Mouse (Mus musculus) neural tube, embryonic 11.5 days (tissue): ENCODE results near the gene Nckap5. TPM values are rescaled to one million over a fixed set of nuclear protein-coding genes. Genes with fewer than 3 reads are reported as not detected.

Source experiments
- ATAC-seq: fragments of 200-750 bp; cut with Nextera tagmentation; 2 replicates; pipeline ENCODE4 v1.8.0; 2017; ENCODE audit warnings: moderate number of reproducible peaks, mild to moderate bottlenecking, moderate TSS enrichment, moderate library complexity; ENCODE audit not compliant: insufficient read depth, low FRiP score, low TSS enrichment
- DNase-seq: peaks from one replicate; pipeline ENCODE4 v3.0.0-alpha.2; 2015; ENCODE audit warnings: low spot score
- H3K27ac ChIP-seq: fragments of 300-500 bp; sonication (generic); 2 replicates; pipeline ENCODE4 v1.5.1; 2014; ENCODE audit warnings: low read depth, mild to moderate bottlenecking, low read length
- H3K27me3 ChIP-seq: fragments of 300-500 bp; sonication (generic); 2 replicates; pipeline ENCODE4 v1.6.1; 2014; ENCODE audit warnings: mild to moderate bottlenecking, low read length, mixed read lengths; ENCODE audit not compliant: control insufficient read depth, insufficient read depth
- H3K36me3 ChIP-seq: fragments of 300-500 bp; sonication (generic); 2 replicates; pipeline ENCODE4 v1.6.1; 2014; ENCODE audit warnings: mild to moderate bottlenecking, low read length, moderate library complexity, mixed read lengths; ENCODE audit not compliant: control insufficient read depth, insufficient read depth
- H3K4me1 ChIP-seq: fragments of 300-500 bp; sonication (generic); 2 replicates; pipeline ENCODE4 v1.6.1; 2014; ENCODE audit warnings: low read length, mixed read lengths; ENCODE audit not compliant: control insufficient read depth, insufficient read depth
- H3K4me2 ChIP-seq: fragments of 300-500 bp; sonication (generic); 2 replicates; pipeline ENCODE4 v1.6.1; 2014; ENCODE audit warnings: low read depth, mild to moderate bottlenecking, moderate library complexity
- H3K4me3 ChIP-seq: fragments of 300-500 bp; sonication (generic); 2 replicates; pipeline ENCODE4 v1.5.1; 2014; ENCODE audit warnings: low read depth, low read length
- H3K9ac ChIP-seq: fragments of 300-500 bp; sonication (generic); 2 replicates; pipeline ENCODE4 v1.6.1; 2014; ENCODE audit warnings: mild to moderate bottlenecking, low read length
- H3K9me3 ChIP-seq: fragments of 300-500 bp; sonication (generic); 2 replicates; pipeline ENCODE4 v1.6.1; 2016; ENCODE audit warnings: low read length; ENCODE audit not compliant: control insufficient read depth
- WGBS: fragments of 180-500 bp; shearing (Covaris S2); extraction: QIAGEN DNeasy Blood & Tissue Kit; methylation state at CpG from one replicate; pipeline ENCODE4 v1.1.7; 2014; 5-methylcytosine and 5-hydroxymethylcytosine counted together
- polyA plus RNA-seq: library from polyadenylated mRNA; unstranded; fragments of >200 nt; fragmentation: Nextera tagmentation; extraction: Ambion mirVana; gene quantifications from 2 replicates; pipeline ENCODE4 v1.2.1, GENCODE M21; 2014

The Nckap5 gene
- polyA plus RNA-seq, 1 experiment from 2014 or later = 20.6 TPM

DNA sequence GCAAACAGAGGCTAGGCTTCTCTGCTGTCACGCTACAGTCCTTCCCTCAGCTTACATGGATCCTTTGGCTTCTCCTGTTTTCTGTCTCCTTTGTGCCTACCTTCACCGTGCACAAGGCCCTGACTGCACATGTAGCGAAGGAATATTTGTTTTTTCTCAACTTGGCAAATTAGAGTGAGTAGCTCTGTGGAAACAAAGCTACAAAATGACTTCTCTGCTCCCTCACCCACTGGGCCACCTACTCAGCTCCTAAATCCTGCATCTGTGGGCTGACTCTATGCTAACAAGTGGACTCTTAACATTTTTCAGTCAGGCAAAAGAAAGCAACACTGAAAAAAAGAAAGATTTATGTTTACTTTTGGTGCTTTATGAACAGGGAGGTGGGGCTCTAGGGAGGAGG is 856.0 kb downstream of the Nckap5 start:
- Histone ChIP-seq H3K4me2 (no peak overlapping the region), H3K27me3 (no peaks in the 10 kb centered on the region), H3K27ac (no peak overlapping the region), H3K4me1 (no peaks in the 10 kb centered on the region), H3K36me3 (no peaks in the 10 kb centered on the region), H3K4me3 (no peak overlapping the region), H3K9ac (no peak overlapping the region), H3K9me3 (no peaks in the 10 kb centered on the region)
- no peak for DNase-seq
- ATAC-seq = no peak
- 95% methylated on average over 3 of the region's 3 CpGs for WGBS

DNA sequence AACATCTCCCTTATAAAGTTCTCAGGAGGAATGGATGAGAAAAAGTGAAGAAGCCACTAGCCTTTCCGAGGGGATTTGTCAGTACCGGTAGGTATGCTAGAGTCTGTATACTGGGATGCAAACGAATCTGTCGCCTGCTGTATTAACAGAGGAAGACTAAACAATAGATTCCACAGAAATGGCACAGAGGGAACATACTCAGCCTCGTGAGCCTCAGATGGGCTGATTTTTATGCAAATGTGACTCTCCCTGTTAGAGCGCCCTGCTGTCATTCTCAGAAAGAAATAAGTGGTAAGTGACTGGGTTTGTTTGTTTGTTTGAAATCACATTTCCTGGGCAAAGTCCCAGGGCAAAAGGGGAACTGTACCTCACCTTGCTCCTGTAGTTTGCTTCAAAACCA is 858.7 kb downstream of the Nckap5 start:
- H3K4me3 ChIP-seq = no peak overlapping the region
- no peak overlapping the region for H3K9ac ChIP-seq
- DNase-seq (no peak), ATAC-seq (no peak)
- no peaks in the 10 kb centered on the region for H3K36me3 ChIP-seq
- no peak overlapping the region for H3K4me2 ChIP-seq
- H3K4me1 ChIP-seq = no peaks in the 10 kb centered on the region
- no peaks in the 10 kb centered on the region for H3K9me3 ChIP-seq
- H3K27me3 ChIP-seq = no peaks in the 10 kb centered on the region
- H3K27ac ChIP-seq = no peak overlapping the region
- 60% methylated on average over 6 of the region's 6 CpGs for WGBS

DNA sequence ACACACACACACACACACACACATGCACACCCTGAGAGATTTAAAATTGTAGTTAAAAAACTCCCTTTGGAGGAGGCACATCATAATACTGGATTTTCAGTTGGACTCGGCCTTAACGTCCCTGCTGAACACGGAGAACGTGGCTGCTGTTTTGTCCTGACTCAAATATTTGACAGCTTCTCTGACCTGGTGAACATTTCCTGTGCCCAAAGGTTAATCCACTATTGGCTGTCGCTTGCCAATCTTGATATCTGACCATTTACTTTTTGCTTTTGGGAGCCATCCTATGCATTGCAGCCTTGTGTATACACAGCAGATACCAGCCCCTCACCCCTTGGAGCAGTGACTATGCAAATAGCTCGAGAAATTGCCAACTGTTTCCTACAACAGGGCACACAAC is 862.9 kb downstream of the Nckap5 start:
- 88% methylated on average over 6 of the region's 6 CpGs for WGBS
- Histone ChIP-seq H3K9me3 (no peaks in the 10 kb centered on the region), H3K4me1 (no peaks in the 10 kb centered on the region), H3K36me3 (no peaks in the 10 kb centered on the region), H3K27me3 (no peaks in the 10 kb centered on the region), H3K4me2 (no peak overlapping the region), H3K9ac (no peak overlapping the region), H3K4me3 (no peak overlapping the region), H3K27ac (no peak overlapping the region)
- ATAC-seq (no peak), DNase-seq (no peak)

DNA sequence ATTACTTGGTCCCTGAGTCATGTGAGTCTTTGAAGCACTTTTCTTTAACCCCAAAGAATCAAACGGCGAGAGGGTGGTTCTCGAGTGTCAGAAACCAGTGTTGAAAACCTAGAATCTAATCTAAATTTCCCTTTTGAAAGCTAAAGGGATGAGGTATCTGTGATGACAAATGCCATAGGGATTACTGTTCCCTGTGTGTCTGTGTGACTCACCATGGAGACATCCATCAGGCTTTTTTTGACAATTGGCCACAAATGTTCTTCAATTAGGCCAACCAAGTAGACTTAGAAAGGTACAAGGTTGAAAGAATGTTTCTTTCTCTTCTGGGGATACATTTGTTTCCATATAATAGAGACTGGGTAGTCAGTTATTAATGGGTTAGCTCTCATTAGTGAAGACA is 879.6 kb downstream of the Nckap5 start:
- WGBS = 89% methylated on average over 3 of the region's 3 CpGs
- Histone ChIP-seq H3K9me3 (no peaks in the 10 kb centered on the region), H3K27me3 (no peaks in the 10 kb centered on the region)

DNA sequence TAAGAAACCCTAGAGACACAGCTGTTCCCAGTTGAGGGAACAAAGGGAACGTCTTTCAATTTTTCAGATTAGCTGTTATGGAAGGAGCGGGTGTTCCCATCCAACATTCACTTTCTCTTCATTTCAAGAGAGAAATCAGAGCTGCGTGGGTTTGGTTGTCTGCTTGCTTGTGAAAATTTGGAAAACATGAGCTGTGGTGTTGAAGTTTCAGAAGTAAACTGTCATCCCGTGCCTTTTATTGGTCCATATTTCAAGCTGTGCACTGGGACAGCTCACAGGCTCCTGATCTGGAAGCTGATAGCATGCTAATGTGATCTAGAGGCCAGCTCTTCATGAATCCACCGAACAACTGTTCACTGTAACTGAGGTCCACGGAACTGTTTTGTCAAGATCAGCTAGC is 881.5 kb downstream of the Nckap5 start:
- Histone ChIP-seq H3K9me3 (no peaks in the 10 kb centered on the region), H3K27ac (no peak overlapping the region), H3K9ac (no peak overlapping the region), H3K4me3 (no peak overlapping the region), H3K4me1 (no peaks in the 10 kb centered on the region), H3K4me2 (no peak overlapping the region), H3K36me3 (no peaks in the 10 kb centered on the region), H3K27me3 (no peaks in the 10 kb centered on the region)
- DNase-seq (no peak), ATAC-seq (no peak)
- 81% methylated on average over 6 of the region's 6 CpGs for WGBS

More for the DNA sequence above, 879.6 kb downstream of the Nckap5 start:
- Histone ChIP-seq H3K4me2 (no peak overlapping the region), H3K9ac (no peak overlapping the region), H3K27ac (no peak overlapping the region), H3K36me3 (no peaks in the 10 kb centered on the region), H3K4me1 (no peaks in the 10 kb centered on the region), H3K4me3 (no peak overlapping the region)
- ATAC-seq (no peak), DNase-seq (no peak)

DNA sequence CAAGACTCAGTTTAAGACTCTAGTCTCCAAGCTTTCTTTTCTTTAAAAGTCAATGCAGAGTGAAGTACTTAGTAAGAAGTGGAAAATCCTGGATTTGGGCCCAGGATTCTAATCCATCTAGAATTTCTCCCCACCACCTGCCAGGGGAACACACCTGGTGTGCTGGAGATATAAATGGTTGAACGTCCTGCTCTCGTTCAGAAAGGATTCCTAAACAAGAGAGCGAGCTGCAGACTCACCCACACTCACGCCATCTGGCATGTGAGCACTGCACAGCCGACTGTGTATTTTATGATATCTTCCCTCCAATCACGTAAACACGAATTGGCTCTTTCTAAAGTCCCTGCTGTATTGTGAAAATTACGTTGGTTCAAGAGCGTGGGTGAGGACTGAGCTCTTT is 885.5 kb downstream of the Nckap5 start:
- Histone ChIP-seq H3K4me1 (no peaks in the 10 kb centered on the region), H3K9ac (no peak overlapping the region), H3K4me2 (no peak overlapping the region), H3K27ac (no peak overlapping the region), H3K9me3 (no peaks in the 10 kb centered on the region), H3K4me3 (no peak overlapping the region), H3K36me3 (no peaks in the 10 kb centered on the region), H3K27me3 (no peaks in the 10 kb centered on the region)
- ATAC-seq = no peak
- DNase-seq = no peak
- WGBS = 79% methylated on average over 9 of the region's 9 CpGs

DNA sequence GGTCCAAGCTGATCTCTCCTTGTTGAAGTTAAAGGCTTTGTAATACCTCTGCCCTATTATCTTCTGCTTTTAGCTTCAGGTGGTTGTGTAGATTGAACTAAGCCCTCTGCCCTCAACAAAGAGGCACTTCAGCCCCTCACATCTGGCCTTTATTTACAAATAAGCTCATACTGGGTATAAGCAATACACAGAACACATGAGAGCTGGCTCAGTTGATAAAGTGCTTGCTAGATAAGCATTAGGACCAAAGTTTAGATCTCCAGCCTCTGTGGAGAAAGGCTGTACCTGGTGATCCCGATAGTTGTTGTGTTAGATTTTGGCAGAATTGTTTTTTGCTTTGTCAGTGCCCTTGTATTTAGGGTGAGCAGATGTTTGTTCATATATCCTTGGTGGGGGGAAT is 887.3 kb downstream of the Nckap5 start:
- no peak overlapping the region for H3K4me2 ChIP-seq
- H3K27me3 ChIP-seq = no peaks in the 10 kb centered on the region
- no peaks in the 10 kb centered on the region for H3K36me3 ChIP-seq
- no peaks in the 10 kb centered on the region for H3K9me3 ChIP-seq
- no peaks in the 10 kb centered on the region for H3K4me1 ChIP-seq
- H3K9ac ChIP-seq = no peak overlapping the region
- 82% methylated on average over 1 of the region's 1 CpGs for WGBS
- DNase-seq = no peak
- H3K27ac ChIP-seq = no peak overlapping the region
- ATAC-seq = no peak
- no peak overlapping the region for H3K4me3 ChIP-seq

DNA sequence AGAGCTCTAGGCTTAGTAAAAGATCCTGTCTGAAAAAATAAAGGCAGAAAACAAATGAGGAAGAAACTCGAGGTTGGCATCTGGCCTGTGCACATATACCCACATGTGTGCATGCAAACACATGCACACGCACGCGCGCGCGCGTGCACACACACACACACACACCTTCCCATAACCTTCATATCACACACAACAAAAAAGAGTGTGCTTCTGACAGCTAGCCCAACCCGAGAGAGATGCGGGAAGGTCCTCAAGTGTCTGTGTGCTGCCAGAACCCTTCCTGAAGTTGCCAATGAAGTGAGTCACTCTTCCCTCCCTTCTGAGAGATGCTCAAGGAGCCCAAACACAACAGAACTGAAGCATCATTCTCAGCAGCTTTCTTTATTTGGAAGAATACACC is 905.1 kb downstream of the Nckap5 start:
- Histone ChIP-seq H3K4me1 (no peaks in the 10 kb centered on the region), H3K9ac (no peak overlapping the region), H3K4me2 (no peak overlapping the region), H3K9me3 (no peaks in the 10 kb centered on the region), H3K27ac (no peak overlapping the region), H3K27me3 (no peaks in the 10 kb centered on the region), H3K36me3 (no peaks in the 10 kb centered on the region), H3K4me3 (no peak overlapping the region)
- ATAC-seq = no peak
- WGBS = 96% methylated on average over 10 of the region's 10 CpGs
- DNase-seq = no peak

DNA sequence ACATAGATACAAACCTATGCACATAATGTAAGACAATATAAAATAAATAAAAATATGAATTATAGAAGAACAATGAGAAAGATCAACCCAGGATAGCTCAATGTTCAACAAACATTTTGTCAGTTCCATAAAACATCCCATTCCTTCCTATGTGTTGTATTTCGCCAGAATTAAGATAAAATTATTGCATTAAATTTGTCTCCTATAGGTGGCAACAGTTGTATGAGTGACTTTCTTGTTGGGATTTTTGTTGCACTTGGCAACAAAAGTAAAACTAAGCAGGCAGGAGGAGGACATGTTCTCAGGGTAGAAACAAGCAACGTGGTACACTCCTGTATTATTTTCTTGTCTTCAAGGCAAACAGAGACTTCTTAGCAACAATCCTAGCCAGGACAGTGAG is 907.5 kb downstream of the Nckap5 start:
- Histone ChIP-seq H3K4me3 (no peak overlapping the region), H3K36me3 (no peaks in the 10 kb centered on the region), H3K4me2 (no peak overlapping the region), H3K9ac (no peak overlapping the region), H3K9me3 (no peaks in the 10 kb centered on the region), H3K27me3 (no peaks in the 10 kb centered on the region), H3K27ac (no peak overlapping the region), H3K4me1 (no peaks in the 10 kb centered on the region)
- ATAC-seq = no peak
- no peak for DNase-seq
- 85% methylated on average over 2 of the region's 2 CpGs for WGBS
